Comparison of ENCODE assay signal across 8 mouse cellular contexts in the genomic region with DNA sequence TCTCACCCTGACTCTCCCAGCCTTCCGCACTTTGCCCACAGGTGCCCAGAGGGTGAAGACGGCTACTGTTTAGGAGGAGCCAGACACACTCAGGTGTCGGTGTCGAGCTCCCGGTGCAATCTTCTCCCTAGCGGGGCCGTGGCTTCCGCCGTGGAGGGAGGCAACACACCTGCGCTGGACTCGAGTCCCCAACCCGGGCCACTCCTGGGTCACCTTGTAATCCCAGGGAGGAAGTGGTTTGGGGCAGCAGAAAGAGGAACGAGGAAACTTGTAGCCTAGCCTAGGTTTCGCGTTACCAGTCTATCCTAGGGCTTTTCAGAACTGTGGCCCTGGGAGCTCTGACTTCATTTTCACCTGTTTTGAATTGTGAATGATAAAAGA. TPM values are rescaled to one million over a fixed set of nuclear protein-coding genes. Genes with fewer than 3 reads are reported as not detected.
DNase-seq lines count a peak whose midpoint lies in the region; ATAC-seq and TF ChIP-seq lines count a peak whose summit lies in the region.

No protein-coding gene starts in this region.

- no peaks in the 10 kb centered on the region for H3K9me3 ChIP-seq in embryonic facial prominence, embryonic 10.5 days
- H3K9me3 ChIP-seq in stomach, embryonic 14.5 days (ENCODE audit: control insufficient read depth, low read depth, low read length) = no peaks in the 10 kb centered on the region

- no peak for TF ChIP-seq CTCF in layer of hippocampus, adult 2 months (conservative IDR thresholded peaks at IDR 0.05)

- 2% methylated on average over 15 of the region's 15 CpGs for WGBS in embryonic facial prominence, embryonic 10.5 days
- 2% methylated on average over 15 of the region's 15 CpGs for WGBS in stomach, embryonic 14.5 days

- peak; percentile 36 for ATAC-seq in inflammation-experienced regulatory T-cells, adult 6 months
- ATAC-seq in stomach, embryonic 14.5 days (ENCODE audit: insufficient number of reproducible peaks, insufficient read depth, low FRiP score, low read depth) = no peak

- H3K36me3 ChIP-seq in embryonic facial prominence, embryonic 10.5 days (replicated peaks) = no peaks in the 10 kb centered on the region
- H3K36me3 ChIP-seq in stomach, embryonic 14.5 days (ENCODE audit: control insufficient read depth, insufficient read depth, low read length) = no peaks in the 10 kb centered on the region

- H3K9ac ChIP-seq in stomach, embryonic 14.5 days (replicated peaks; ENCODE audit: low read depth, low read length) = 0 out of 2 replicates have a peak overlapping the region, but pooled peaks have one; percentile 26

- peak overlapping the region; percentile 82 for H3K4me2 ChIP-seq in stomach, embryonic 14.5 days (replicated peaks; ENCODE audit: low read depth, low read length)

- H3K27me3 ChIP-seq in embryonic facial prominence, embryonic 10.5 days (replicated peaks; ENCODE audit: low read depth, poor library complexity, severe bottlenecking) = peaks cover 68% of the 10 kb centered on the region
- H3K27me3 ChIP-seq in stomach, embryonic 14.5 days (ENCODE audit: control insufficient read depth, insufficient read depth, low read length) = peaks cover 7% of the 10 kb centered on the region

- peaks cover 11% of the 10 kb centered on the region for H3K4me1 ChIP-seq in embryonic facial prominence, embryonic 10.5 days
- H3K4me1 ChIP-seq in stomach, embryonic 14.5 days (ENCODE audit: control insufficient read depth, insufficient read depth, low read length) = no peaks in the 10 kb centered on the region

- H3K27ac ChIP-seq in layer of hippocampus, adult 2 months = no peak overlapping the region
- H3K27ac ChIP-seq in embryonic facial prominence, embryonic 10.5 days (replicated peaks) = no peak overlapping the region
- no peak overlapping the region for H3K27ac ChIP-seq in stomach, embryonic 14.5 days (ENCODE audit: low read length)

- H3K4me3 ChIP-seq in layer of hippocampus, adult 2 months = peak overlapping the region; percentile 60
- peak overlapping the region; percentile 71 for H3K4me3 ChIP-seq in embryonic facial prominence, embryonic 10.5 days
- H3K4me3 ChIP-seq in stomach, embryonic 14.5 days (ENCODE audit: low read depth, low read length) = peak overlapping the region; percentile 42

- DNase-seq in layer of hippocampus, adult 2 months (ENCODE audit: low spot score in 2 of 2) = no peak
- DNase-seq in layer of hippocampus, adult 11-12 months (ENCODE audit: low spot score) = no peak
- DNase-seq in embryonic facial prominence, embryonic 10.5 days (ENCODE audit: low spot score) = no peak
- DNase-seq in lung, postnatal 10 days = peak; percentile 27
- no peak for DNase-seq in left cerebral cortex, adult 18-20 months (ENCODE audit: low spot score in 2 of 2)
- no peak for DNase-seq in layer of hippocampus, postnatal 10 days (ENCODE audit: low spot score in 2 of 2)

RNA-seq across cellular contexts. Expression of gene Ptpn18, which starts 0.5 kb away (rescaled TPM):
- 1 to 10 TPM; 5.0 to 6.3 TPM for total RNA-seq in layer of hippocampus, adult 2 months (2021)
- 4.5 and 6.0 TPM in 2 replicates for polyA plus RNA-seq in embryonic facial prominence, embryonic 10.5 days (2016; fragmentation: Nextera tagmentation; extraction: Ambion mirVana)
- 100 to 1,000 TPM; 161 to 189 (median 165) TPM for polyA plus RNA-seq in inflammation-experienced regulatory T-cells, adult 6 months (2017; shearing (Covaris generic))
- 18.7 and 19.2 TPM in 2 replicates for polyA plus RNA-seq in stomach, embryonic 14.5 days (2014; fragmentation: Nextera tagmentation; extraction: Ambion mirVana)
- total RNA-seq in left cerebral cortex, adult 18-20 months (2021) = 1 to 10 TPM; 3.0 to 4.5 TPM
- 1 to 10 TPM; 3.3 to 3.8 TPM for total RNA-seq in layer of hippocampus, postnatal 10 days (2021)

RNA-seq across cellular contexts. Expression of gene Imp4, which starts 20.4 kb away (rescaled TPM):
- 10 to 100 TPM; 34.5 to 36.6 TPM for total RNA-seq in layer of hippocampus, adult 2 months (2021)
- 123 and 124 TPM in 2 replicates for polyA plus RNA-seq in embryonic facial prominence, embryonic 10.5 days (2016; fragmentation: Nextera tagmentation; extraction: Ambion mirVana)
- polyA plus RNA-seq in inflammation-experienced regulatory T-cells, adult 6 months (2017; shearing (Covaris generic)) = 100 to 1,000 TPM in 2 of 3 experiments, 10 to 100 TPM in 1; 97.9 to 160 (median 117) TPM
- polyA plus RNA-seq in stomach, embryonic 14.5 days (2014; fragmentation: Nextera tagmentation; extraction: Ambion mirVana) = 74.8 and 83.4 TPM in 2 replicates
- 10 to 100 TPM; 34.2 to 36.5 TPM for total RNA-seq in left cerebral cortex, adult 18-20 months (2021)
- total RNA-seq in layer of hippocampus, postnatal 10 days (2021) = 10 to 100 TPM; 28.5 to 29.6 TPM

RNA-seq across cellular contexts. Expression of gene Ccdc115, which starts 20.6 kb away (rescaled TPM):
- total RNA-seq in layer of hippocampus, adult 2 months (2021) = 10 to 100 TPM; 19.2 to 20.3 TPM
- 55.1 and 57.6 TPM in 2 replicates for polyA plus RNA-seq in embryonic facial prominence, embryonic 10.5 days (2016; fragmentation: Nextera tagmentation; extraction: Ambion mirVana)
- 10 to 100 TPM; 31.8 to 43.9 (median 37.2) TPM for polyA plus RNA-seq in inflammation-experienced regulatory T-cells, adult 6 months (2017; shearing (Covaris generic))
- 50.4 TPM in 2 replicates for polyA plus RNA-seq in stomach, embryonic 14.5 days (2014; fragmentation: Nextera tagmentation; extraction: Ambion mirVana)
- total RNA-seq in left cerebral cortex, adult 18-20 months (2021) = 10 to 100 TPM; 12.9 to 15.9 TPM
- total RNA-seq in layer of hippocampus, postnatal 10 days (2021) = 10 to 100 TPM; 18.6 to 21.9 TPM

RNA-seq across cellular contexts. Expression of gene Prss39, which starts 38.2 kb away (rescaled TPM):
- not detected for total RNA-seq in layer of hippocampus, adult 2 months (2021)
- polyA plus RNA-seq in embryonic facial prominence, embryonic 10.5 days (2016; fragmentation: Nextera tagmentation; extraction: Ambion mirVana) = not detected in 2 replicates
- not detected for polyA plus RNA-seq in inflammation-experienced regulatory T-cells, adult 6 months (2017; shearing (Covaris generic))
- not detected in 2 replicates for polyA plus RNA-seq in stomach, embryonic 14.5 days (2014; fragmentation: Nextera tagmentation; extraction: Ambion mirVana)
- total RNA-seq in left cerebral cortex, adult 18-20 months (2021) = not detected
- not detected for total RNA-seq in layer of hippocampus, postnatal 10 days (2021)
